Mouse (Mus musculus) thymus, adult 2 months (tissue): ENCODE results near the gene Lama5.

Source experiments
- CTCF ChIP-seq: fragments of 200-500 bp; IDR thresholded peaks from 2 replicates; pipeline ENCODE4 v1.5.1; 2012; ENCODE audit warnings: mild to moderate bottlenecking, control low read depth, low read length, moderate library complexity, borderline replicate concordance; ENCODE audit not compliant: control insufficient read depth, poor library complexity, insufficient read depth; ENCODE audit errors: extremely low read depth
- POLR2A ChIP-seq: fragments of 200-500 bp; IDR thresholded peaks from 2 replicates; pipeline ENCODE4 v1.6.1; 2012; ENCODE audit warnings: mild to moderate bottlenecking, low read length, control low read depth, moderate library complexity; ENCODE audit not compliant: control insufficient read depth, poor library complexity, insufficient read depth; ENCODE audit errors: extremely low read depth

DNA sequence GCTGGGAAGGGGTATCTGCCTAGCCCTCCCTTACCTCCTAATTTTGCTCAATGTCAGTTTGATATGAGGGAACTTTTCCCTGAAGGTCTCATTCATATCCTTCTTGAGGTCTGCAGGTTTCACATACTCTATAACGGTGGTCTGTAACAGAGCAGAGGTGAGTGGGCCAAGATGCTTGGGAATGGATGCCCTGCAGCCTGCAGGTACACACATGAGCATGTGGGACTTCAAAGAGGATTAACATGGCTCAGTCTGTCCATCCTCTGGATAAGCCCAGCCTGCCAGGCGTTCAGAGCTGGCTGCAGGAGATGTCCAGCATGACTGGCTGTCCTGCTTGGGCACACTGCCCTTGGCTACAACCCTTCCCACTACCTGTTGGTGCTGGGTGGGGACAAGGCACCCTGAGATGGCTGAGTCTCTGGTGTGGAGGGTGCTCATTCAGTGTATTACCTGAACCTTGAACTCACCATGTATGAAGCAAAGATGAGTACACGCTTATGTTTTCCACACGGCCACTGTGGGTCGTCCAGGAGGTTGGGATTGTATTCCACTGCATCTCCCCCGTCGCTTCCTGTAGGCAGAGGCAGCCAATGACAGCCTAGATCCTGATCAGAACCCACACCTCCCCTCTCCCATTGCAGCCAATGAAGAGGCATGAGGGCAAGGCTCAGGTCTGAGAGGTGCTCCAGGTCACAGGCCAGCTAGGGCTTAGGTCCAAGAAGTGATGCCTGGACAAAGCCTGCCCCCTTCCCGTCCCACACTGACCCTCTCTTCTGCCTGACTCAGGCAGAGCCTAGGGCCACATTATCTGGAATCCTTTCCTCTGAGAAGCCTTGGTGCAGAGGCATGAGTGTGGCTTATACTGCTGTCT, 35.2 kb upstream of the Lama5 start:
- TF ChIP-seq POLR2A (no peak), CTCF (no peak)
